Mouse (Mus musculus) frontal cortex, adult 2 months (tissue): Measurements from ENCODE around the gene Nol3. TPM values are rescaled to one million over a fixed set of nuclear protein-coding genes. Genes with fewer than 3 reads are reported as not detected.
A peak's percentile ranks its signal among the peaks of the same experiment; 100 is the strongest.

Experiments used
- DNase-seq, 2 experiments: peaks; one replicate each; pipeline ENCODE4 v3.0.0; 2022; ENCODE audit warnings: low spot score in 1 of 2; ENCODE audit errors: extremely low spot score in 1 of 2
- polyA plus RNA-seq: library from polyadenylated mRNA; depleted of rRNA; stranded (reverse); fragments of >200 nt; gene quantifications from 2 replicates; pipeline ENCODE4 v1.2.3, GENCODE M21; 2012

Nol3 gene
- polyA plus RNA-seq, 1 experiment: 13.4 TPM

GRCm38 (mm10) chr8:105305211-105306145 is 29.5 kb downstream of the Nol3 start, which contains the start of gene Elmo3:
Gene Elmo3, plus strand, starts transcription at chr8:105305601.
- DNase-seq: no peak

DNA sequence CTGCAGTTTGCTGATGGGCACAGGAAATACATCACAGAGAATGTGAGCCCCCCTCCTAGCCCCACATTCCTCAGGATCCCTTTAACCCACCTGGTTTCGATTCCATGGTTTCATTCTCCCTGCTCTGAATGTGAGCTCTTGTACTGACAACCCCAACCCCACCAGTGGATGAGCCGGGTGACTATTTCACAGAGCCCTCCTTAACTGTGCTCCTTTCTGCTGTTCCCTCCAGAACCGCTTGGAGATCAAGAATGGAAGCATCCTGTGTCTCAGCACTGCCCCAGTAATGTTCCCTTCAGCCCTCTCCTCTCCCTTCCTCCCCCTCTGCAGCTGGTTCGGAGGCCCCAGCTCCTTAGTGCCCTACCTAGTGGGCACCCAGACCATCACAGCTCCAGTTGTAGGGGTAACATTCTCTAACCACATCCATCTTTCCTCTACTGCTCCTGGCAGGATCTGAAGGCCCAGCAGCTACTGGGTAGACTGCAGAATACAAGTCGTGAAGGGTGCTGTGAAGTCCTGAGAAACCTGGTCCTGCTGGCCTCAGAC is 30.3 kb downstream of the Nol3 start:
- no peak for DNase-seq

DNA sequence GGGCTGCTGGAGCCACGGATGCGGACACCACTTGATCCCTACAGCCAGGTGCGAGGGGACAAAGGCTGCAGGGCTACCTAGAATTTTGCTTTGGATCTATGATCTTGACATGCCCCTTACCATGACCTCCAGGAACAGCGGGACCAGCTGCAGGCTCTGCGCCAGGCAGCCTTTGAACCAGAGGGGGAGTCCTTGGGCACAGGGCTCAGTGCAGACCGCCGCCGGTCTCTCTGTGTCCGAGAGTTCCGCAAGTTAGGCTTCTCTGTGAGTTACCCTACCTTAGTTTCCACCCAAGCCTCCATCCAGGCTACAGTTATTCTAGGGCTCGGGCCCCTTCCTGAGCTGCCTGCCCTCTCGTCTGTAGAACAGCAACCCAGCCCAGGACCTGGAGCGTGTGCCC is 31.7 kb downstream of the Nol3 start:
- no peak for DNase-seq

GRCm38 (mm10) chr8:105308428-105308827 is 32.5 kb downstream of the Nol3 start:
- no peak for DNase-seq

GRCm38 (mm10) chr8:105309142-105309847 is 33.4 kb downstream of the Nol3 start:
- no peak for DNase-seq

GRCm38 (mm10) chr8:105310118-105310517 is 34.2 kb downstream of the Nol3 start:
- DNase-seq: no peak

DNA sequence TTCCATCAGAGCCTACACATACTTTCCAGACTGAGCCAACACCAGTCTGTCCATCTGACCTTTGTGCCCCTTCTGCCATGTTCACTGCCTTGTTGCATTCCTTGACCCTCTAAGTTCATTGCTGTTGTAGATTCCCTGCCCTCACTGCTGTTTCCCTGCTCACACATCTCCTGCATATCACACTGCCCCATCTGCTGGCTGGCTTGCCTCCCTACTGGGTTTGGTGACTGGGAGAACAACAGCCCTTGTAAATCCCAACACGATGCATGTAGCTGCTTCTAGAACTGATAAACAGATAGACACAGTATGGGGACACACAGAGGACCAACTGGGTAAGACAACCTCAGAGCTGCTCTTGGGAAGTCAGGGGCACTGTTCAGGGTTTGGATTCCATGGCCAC is 35.8 kb downstream of the Nol3 start:
- no peak for DNase-seq

GRCm38 (mm10) chr8:105312891-105313481 is 37.0 kb downstream of the Nol3 start:
- no peak for DNase-seq

DNA sequence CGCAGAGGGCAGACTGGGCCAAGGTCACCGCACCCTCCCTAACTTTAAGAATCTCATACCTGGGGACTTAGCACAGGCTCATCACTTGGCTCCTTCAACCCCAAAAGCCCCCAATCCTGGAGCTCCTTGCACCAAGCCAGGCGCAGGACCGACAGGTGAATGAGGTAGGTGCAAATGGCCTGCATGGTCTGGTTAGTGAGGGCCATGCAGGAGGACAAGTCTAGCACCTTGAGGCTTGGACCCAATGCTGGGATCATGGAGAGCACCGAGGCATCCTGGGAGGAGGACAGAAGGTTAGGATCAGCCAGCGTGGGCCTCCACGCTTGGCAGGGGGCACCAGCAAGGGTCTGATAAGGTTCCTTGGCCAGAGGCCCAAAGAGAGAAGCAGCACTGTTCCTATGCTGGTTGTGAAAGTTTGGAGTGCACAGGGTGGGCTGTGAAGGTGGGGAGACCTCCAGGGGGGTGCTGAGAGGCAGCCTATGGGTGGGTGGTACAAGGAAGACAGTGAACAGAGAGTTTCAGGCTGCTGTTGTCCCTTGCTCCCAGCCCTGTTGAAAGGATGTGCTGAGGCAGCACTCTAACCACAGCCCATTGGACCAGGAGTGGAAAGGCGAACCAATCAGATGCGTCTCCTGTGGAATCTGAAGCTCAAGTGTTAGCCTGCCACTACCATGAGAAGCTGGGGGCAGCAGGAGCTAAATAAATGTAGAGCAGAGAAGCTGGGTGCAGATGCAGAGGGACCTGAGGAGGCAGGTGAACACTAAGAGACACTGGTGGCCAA is 37.9 kb downstream of the Nol3 start:
- DNase-seq: no peak

- DNase-seq: no peak
Measured at GRCm38 (mm10) chr8:105315073-105315769, 39.3 kb downstream of the Nol3 start.

- DNase-seq: no peak
Measured at GRCm38 (mm10) chr8:105317941-105318340, 42.0 kb downstream of the Nol3 start.

- DNase-seq: no peak
Measured at GRCm38 (mm10) chr8:105318662-105319190, 42.8 kb downstream of the Nol3 start.

DNA sequence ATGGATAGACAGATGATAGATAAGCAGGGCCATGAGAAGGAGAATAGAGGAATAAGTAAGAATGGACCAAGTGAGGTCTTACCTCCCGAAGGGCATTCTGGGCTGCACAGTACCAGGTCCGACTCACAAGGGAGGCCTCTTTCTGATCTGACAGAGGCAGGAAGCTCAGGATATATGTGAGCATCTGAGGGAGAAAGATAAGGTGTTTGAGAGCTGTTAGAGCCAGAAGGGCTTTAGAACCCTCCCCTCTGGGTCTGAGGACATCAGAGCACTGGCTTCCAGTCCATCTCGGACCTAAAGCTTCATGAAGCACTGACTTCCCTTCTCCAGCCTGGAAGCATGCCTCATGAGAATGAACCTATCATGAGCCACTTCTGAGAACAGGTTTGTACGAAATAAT is 47.2 kb downstream of the Nol3 start:
- DNase-seq: no peak

- DNase-seq: no peak
Measured at GRCm38 (mm10) chr8:105325641-105326093, 49.7 kb downstream of the Nol3 start.

GRCm38 (mm10) chr8:105326141-105326672 is 50.3 kb downstream of the Nol3 start, which contains the start of the genes Lrrc29 and Tmem208:
Gene Lrrc29, minus strand, starts transcription at chr8:105326278.
Gene Tmem208, plus strand, starts transcription at chr8:105326354.
- peak; percentile 95 to 98 for DNase-seq

GRCm38 (mm10) chr8:105326968-105327367 is 51.0 kb downstream of the Nol3 start:
- no peak for DNase-seq

- no peak for DNase-seq
Measured at GRCm38 (mm10) chr8:105330325-105330724, 54.4 kb downstream of the Nol3 start.

DNA sequence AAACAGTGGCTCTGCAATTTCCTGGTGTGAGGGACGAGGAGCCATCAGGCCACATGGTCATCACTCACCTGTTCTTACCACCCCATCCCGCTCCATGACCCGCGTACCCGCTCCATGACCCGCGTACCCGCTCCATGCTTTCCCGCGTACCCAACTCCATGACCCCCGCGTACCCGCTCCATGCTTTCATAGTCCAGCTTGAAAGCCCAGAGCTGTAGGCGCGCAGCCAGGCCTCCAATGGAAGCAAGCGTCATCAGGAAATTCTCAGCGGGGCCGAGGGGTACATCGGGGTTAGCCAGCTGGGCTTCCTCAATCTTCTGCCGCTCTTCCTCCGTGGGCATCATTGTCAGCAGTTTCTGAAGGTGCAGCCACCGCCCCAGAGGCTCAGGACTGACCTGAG is 55.5 kb downstream of the Nol3 start:
- DNase-seq: no peak
